Mouse (Mus musculus) cerebellum, adult 8-10 months (tissue): ENCODE data around the gene Gnai1.
A peak's percentile ranks its signal among the peaks of the same experiment; 100 is the strongest.

Experiments
- DNase-seq: peaks from one replicate; pipeline ENCODE4 v3.0.0; 2022

Gnai1 gene

GRCm38 (mm10) chr5:18282095-18282494, 78.1 kb downstream of the Gnai1 start:
- no peak for DNase-seq

DNA sequence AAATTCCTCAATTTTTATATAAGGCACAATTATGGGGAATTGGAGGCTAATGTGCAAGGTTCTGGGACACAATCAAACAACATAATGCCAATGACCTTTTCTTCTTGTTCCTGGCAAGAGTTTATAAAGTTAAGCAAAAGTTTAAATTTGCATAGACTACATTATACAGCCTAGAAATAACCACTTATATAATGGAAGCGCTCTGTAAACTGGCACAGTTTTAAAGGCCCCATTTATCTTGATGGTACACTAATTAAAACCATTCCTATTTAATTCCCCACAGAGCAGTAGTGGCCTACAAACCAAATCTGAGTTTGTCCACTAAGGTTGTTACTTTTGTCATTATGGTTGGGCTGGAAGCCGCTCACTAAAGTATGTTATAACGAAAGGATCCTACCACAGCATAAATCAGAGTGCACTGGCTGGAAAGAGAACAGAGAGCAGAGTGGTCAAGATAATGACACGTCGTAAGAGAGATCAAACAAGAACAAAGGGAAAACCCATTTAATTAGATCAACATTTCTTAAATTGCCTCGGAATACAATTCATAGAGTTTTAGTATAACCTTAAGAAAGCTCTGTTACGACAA, 85.7 kb downstream of the Gnai1 start:
- no peak for DNase-seq

DNA sequence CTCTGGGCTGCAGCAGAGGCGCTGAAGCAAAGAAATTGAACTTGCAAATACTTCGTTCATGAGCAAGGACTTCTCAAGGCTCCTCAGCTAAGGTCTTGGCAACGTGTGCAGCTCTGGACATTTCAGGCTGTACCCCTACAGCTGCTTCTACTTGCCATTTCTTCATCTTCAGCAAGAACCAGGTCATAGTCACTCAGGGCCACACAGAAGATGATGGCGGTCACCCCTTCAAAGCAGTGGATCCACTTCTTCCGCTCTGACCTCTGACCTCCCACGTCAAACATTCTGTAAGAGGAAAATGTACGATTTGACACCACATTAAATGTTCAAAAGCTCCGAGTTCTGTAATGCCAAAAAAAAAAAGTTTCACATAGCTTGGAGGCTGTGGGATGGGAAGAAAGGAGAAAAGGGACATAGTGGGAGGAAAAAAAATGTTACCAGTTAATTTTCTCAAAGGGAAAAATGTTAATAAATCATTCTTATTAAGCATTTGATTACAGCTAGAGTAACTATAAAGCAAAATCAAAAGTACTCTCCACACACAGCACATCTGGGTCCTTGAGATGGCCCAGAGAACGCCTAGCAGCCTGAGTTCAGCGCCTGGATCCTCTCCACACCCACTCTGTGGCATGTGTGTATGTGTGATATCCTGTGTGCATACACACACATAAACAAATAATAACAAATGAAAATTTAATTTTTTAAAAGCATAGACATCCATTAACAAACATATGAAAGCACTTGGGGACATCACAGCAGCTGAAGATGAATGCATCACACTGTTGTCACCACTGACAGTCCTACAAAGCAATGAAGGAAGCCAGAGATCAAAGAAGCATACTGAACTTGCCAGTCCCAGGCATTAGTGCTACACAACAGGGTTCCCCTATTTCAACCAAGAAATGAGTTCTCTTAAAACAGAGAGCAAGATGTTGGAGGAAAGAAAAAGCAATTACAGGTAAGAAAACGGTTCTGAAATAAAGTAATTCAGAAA, 86.6 kb downstream of the Gnai1 start:
- no peak for DNase-seq

GRCm38 (mm10) chr5:18250379-18251017, 109.7 kb downstream of the Gnai1 start:
- DNase-seq, result no peak

- DNase-seq, result no peak
Measured at GRCm38 (mm10) chr5:18249132-18249531, 111.0 kb downstream of the Gnai1 start.

- DNase-seq, result no peak
Measured at GRCm38 (mm10) chr5:18229396-18229795, 130.8 kb downstream of the Gnai1 start.

DNA sequence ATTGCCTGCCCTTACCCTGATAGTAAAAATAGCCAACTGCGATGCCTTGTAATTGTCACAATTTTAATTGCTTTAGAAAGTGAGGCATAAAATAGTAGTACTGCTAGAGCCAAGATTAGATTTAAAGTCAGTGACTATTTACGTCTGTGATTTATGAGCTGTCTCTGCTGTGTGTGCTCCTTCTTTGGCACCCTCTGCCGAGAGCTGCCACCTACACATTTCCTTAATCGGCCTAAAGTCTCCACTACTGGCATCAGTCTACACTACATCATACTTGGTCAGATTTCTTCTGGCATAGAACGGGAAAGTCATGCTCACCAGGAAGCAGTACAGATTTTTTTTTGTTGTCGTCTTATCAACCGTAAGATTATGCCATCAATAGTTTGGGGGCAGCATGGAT, 131.3 kb downstream of the Gnai1 start:
- DNase-seq, result no peak

- DNase-seq, result peak; percentile 55
Measured at GRCm38 (mm10) chr5:18220873-18221272, 139.3 kb downstream of the Gnai1 start.

GRCm38 (mm10) chr5:18218292-18218691, 141.9 kb downstream of the Gnai1 start:
- DNase-seq, result no peak

DNA sequence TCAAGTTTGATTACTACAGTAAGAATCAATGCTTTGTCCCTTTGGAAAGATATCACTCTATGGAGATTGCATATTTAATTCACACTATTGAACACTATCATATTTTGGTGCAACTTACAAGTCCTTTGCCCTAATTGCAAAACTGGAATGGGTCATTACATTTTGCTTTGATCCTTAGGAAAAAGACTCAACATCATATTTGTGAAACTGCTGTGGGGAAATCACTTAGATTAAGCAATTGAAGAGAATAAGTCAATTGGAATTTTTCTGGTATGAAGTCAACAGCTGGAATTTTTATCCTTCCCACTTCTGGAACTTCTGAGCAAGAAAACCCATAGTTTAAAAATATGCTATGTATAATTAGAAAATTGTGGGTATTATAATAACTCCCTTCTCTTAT, 142.3 kb downstream of the Gnai1 start:
- no peak for DNase-seq
